Mouse (Mus musculus): Measurements from ENCODE around the gene Filip1l.

The Filip1l gene

GRCm38 (mm10) chr16:57490691-57491090, 137.8 kb downstream of the Filip1l start:
- no peak for DNase-seq

- no peak for DNase-seq
These were observed 139.0 kb downstream of the Filip1l start for GRCm38 (mm10) chr16:57491853-57492252.

GRCm38 (mm10) chr16:57495476-57496203, 142.7 kb downstream of the Filip1l start:
- no peak for DNase-seq

DNA sequence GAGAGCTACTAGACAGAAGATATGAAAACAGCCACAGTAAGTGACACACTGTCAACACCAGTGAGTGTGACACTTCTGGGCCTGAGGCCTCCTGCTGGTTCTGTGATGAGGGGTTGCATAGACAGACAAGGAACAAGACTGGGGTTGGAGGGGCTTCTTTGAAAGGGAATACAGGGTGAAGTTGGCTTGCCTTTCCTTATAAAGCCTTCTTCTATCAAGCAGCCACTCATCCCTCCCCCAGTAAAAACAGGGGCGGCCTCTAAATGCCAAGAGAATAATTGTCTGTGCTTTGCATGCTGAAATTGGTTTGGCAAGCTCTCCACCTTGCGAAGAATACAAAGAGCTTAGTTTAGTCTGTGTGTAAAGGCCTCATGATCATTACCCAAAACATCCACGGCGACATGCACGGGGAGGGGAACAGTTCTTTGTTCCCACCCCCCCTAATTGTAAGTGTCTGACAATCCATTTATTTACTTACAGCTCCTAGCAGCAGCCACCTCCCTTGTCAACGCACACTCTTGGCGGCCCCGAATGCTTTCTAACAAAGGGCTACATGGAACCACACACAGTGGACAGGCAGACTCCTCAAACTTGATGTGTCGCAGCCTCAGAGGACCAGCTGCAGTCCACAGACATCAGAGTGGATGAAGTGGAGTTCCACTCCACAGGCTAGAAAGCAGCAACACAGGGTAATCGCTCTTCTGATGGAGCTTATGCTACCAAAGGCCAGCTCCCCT, 143.7 kb downstream of the Filip1l start:
- DNase-seq, result no peak

DNA sequence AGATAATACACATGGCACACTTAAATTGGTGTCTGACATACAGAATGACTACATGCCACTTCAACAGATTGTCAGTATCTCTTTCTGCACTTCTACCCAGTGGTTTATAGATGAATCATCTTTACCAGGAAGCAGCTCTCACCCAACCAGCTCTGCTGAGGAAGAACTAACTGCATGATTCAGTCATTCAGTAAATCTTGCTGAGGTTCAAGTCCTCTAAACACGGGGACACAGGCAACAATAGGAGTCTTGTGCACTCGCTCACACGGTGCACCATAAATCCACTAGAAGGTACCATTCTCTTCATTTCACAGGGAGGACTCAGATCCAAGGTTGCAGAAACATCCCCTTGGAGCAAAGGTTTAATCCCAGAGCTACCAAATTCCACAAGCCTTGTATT, 148.0 kb downstream of the Filip1l start:
- DNase-seq, result no peak

- peak; percentile 31 to 35 for DNase-seq
These were observed 149.3 kb downstream of the Filip1l start for GRCm38 (mm10) chr16:57502230-57502629.

- DNase-seq, result no peak
These were observed 149.9 kb downstream of the Filip1l start for GRCm38 (mm10) chr16:57502761-57503160.

- DNase-seq, result no peak
These were observed 151.8 kb downstream of the Filip1l start for GRCm38 (mm10) chr16:57504728-57505127.

GRCm38 (mm10) chr16:57506133-57506532, 153.2 kb downstream of the Filip1l start:
- no peak for DNase-seq

- DNase-seq, result no peak
These were observed 155.5 kb downstream of the Filip1l start for GRCm38 (mm10) chr16:57508351-57508750.

DNA sequence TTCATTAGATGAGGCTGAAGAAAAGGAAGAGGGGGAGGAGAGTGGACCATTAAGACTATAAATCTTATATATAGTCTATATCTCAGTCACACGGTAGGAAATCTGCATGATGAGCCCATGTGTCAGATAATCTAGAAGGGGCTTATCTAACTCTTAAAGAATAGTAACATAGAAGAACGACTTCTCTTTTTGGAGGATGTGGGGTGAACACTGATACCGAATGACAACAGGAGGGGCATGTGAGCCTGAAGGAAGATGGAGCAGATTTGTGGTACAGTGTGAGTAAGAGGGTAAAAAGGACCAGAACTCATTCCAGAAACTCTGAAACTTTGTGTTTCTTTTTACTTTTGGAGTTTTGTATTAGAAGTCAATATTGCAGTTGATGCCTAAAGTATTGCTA, 156.2 kb downstream of the Filip1l start:
- no peak for DNase-seq

- DNase-seq, result no peak
These were observed 160.7 kb downstream of the Filip1l start for GRCm38 (mm10) chr16:57513562-57513961.

DNA sequence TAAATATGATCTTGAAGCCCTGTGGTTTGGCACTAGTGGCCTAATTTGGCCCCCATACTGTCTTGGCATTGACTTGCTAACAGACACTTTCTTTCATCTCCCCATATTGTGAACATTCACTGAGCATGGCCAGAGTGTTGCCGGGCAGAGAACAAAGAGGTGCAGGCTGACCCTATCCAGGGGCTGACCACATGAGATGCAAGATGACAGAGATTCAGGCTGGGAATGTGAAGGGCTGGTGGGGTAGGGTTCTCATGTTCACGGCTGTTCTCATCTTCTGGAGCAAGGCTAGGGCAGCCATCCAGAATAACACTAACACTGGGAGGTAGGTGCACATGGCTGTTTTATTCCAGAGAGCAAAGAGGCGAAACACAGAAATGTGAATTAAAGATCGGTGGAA, 161.5 kb downstream of the Filip1l start:
- no peak for DNase-seq

- no peak for DNase-seq
These were observed 162.7 kb downstream of the Filip1l start for GRCm38 (mm10) chr16:57515636-57516035.

GRCm38 (mm10) chr16:57525046-57525445, 172.2 kb downstream of the Filip1l start:
- DNase-seq, result no peak

DNA sequence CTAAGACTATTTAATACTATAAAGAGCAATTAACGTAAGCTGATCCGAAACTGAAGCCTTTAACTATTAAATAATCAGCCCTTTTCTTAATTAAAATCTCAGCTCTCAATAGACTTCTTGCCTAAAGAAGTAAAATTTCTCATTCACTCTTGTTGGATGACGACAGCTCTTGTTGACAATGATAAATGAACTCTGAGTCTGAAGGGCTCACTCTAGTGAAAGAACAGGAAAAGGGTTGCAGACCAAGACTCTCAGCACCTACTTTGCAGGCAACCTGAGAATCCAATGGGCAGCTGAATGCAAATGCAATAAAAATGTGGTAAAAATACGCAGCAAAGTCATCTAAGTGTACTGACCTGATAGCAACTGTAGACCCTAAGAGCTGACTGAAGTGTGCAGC, 172.6 kb downstream of the Filip1l start:
- no peak for DNase-seq

GRCm38 (mm10) chr16:57526893-57527292, 174.0 kb downstream of the Filip1l start:
- DNase-seq, result no peak

GRCm38 (mm10) chr16:57528457-57528856, 175.6 kb downstream of the Filip1l start:
- peak in 1 of 2 experiments; percentile 6 for DNase-seq

GRCm38 (mm10) chr16:57530547-57530946, 177.7 kb downstream of the Filip1l start:
- DNase-seq, result no peak

DNA sequence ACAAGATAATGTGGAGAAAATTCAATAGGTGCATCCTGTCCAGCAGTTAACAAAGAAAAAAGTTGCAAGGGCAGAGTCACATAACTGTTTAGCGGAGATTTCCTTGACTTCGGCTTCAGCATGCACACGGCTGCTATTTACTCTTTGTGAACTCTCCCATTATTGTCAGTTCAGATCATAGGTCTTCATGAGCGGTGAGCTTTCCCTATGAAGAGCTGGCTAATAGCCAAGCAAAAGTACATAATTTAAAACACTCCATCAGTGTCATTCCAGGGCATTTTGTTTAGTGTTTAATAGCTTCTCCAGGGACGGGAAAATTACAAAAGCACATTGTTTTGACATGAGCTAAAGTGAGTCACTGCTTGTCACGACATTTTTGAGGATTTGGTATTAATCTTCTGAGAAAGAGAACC, 179.2 kb downstream of the Filip1l start:
- DNase-seq, result no peak

DNA sequence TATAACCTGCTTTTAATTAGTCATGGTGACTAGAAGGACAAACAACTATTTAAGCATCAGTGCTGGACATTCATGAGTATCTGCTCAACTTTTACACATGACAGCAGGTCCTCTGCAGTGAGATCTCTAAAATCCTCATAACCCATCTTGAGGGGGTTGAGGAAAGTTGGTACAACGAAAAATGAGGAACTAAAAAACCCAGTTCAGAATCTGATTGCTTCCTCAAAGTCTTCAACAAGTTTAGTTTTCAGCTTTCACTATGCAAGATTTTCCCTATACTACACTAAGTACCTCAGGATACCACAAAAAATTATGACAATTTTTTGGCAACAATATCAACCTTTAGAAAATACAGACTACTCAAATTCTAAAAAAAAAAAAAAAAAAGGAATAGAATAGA, 181.5 kb downstream of the Filip1l start:
- DNase-seq, result no peak

- no peak for DNase-seq
These were observed 181.9 kb downstream of the Filip1l start for GRCm38 (mm10) chr16:57534811-57535210.

- DNase-seq, result peak; percentile 43 to 50
These were observed 183.6 kb downstream of the Filip1l start for GRCm38 (mm10) chr16:57536511-57536910.

GRCm38 (mm10) chr16:57543243-57543642, 190.3 kb downstream of the Filip1l start:
- no peak for DNase-seq

Data from B cell, adult 2 months (primary cell).